Mouse (Mus musculus) heart, adult 2 months (tissue): ENCODE measurements around the gene Erf. TPM values are rescaled to one million over a fixed set of nuclear protein-coding genes. Genes with fewer than 3 reads are reported as not detected.

ENCODE experiments used
- DNase-seq, 2 experiments: peaks; one replicate each; pipeline ENCODE4 v3.0.0; 2021
- H3K27ac ChIP-seq: fragments of 200-600 bp; 2 replicates; pipeline ENCODE4 v1.8.1; 2022
- H3K27me3 ChIP-seq: fragments of 200-500 bp; 2 replicates; pipeline ENCODE4 v1.6.1; 2012; ENCODE audit warnings: mild to moderate bottlenecking, low read length, inconsistent platforms, mixed read lengths; ENCODE audit not compliant: control insufficient read depth, insufficient read depth
- H3K36me3 ChIP-seq: fragments of 200-500 bp; 2 replicates; pipeline ENCODE4 v1.6.1; 2012; ENCODE audit warnings: low read length, inconsistent platforms; ENCODE audit not compliant: control insufficient read depth, insufficient read depth
- H3K4me1 ChIP-seq: fragments of 200-500 bp; 2 replicates; pipeline ENCODE4 v1.6.1; 2011; ENCODE audit warnings: low read length; ENCODE audit not compliant: control insufficient read depth, insufficient read depth
- H3K4me3 ChIP-seq: fragments of 200-600 bp; 2 replicates; pipeline ENCODE4 v1.8.1; 2022
- H3K79me2 ChIP-seq: fragments of 200-500 bp; replicated peaks from 2 replicates; pipeline ENCODE4 v1.6.1; 2012; ENCODE audit warnings: mild to moderate bottlenecking, inconsistent platforms, low read length, moderate library complexity, mixed read lengths; ENCODE audit not compliant: control insufficient read depth, insufficient read depth
- H3K9ac ChIP-seq: fragments of 200-500 bp; 2 replicates; pipeline ENCODE4 v1.6.1; 2012; ENCODE audit warnings: low read depth, mild to moderate bottlenecking, control low read depth, inconsistent platforms, low read length, mixed read lengths
- CTCF ChIP-seq: fragments of 200-600 bp; IDR thresholded peaks from 2 replicates; pipeline ENCODE4 v1.8.1; 2022; ENCODE audit warnings: antibody characterized with exemption, mild to moderate bottlenecking, moderate library complexity
- EP300 ChIP-seq: fragments of 200-500 bp; IDR thresholded peaks from 2 replicates; pipeline ENCODE4 v1.6.1; 2011; ENCODE audit warnings: low read depth, low read length, control low read depth; ENCODE audit not compliant: insufficient read depth
- POLR2A ChIP-seq: fragments of 200-500 bp; IDR thresholded peaks from 2 replicates; pipeline ENCODE4 v1.6.1; 2011; ENCODE audit warnings: mild to moderate bottlenecking, low read depth, low read length, control low read depth; ENCODE audit not compliant: insufficient read depth
- WGBS: fragments of 180-500 bp; shearing (Covaris S2); methylation state at CpG from one replicate; pipeline ENCODE4 v1.1.7; 2018; 5-methylcytosine and 5-hydroxymethylcytosine counted together
- intact Hi-C: fragments of 180-260 bp; cut with DNase I; formaldehyde crosslinking; loops from one replicate; pipeline ENCODE4 v1.15.1; 2025
- polyA plus RNA-seq: library from polyadenylated mRNA; depleted of rRNA; stranded (reverse); fragments of >200 nt; gene quantifications from 2 replicates; pipeline ENCODE4 v1.2.3, GENCODE M21; 2012
- total RNA-seq, 2 experiments: library from RNA; stranded (reverse); gene quantifications; 2 replicates each; pipeline ENCODE4 v1.2.3; 2021

Erf gene
- total and polyA plus RNA-seq, 3 experiments = 16.5 to 21.2 (median 17.1) TPM

DNA sequence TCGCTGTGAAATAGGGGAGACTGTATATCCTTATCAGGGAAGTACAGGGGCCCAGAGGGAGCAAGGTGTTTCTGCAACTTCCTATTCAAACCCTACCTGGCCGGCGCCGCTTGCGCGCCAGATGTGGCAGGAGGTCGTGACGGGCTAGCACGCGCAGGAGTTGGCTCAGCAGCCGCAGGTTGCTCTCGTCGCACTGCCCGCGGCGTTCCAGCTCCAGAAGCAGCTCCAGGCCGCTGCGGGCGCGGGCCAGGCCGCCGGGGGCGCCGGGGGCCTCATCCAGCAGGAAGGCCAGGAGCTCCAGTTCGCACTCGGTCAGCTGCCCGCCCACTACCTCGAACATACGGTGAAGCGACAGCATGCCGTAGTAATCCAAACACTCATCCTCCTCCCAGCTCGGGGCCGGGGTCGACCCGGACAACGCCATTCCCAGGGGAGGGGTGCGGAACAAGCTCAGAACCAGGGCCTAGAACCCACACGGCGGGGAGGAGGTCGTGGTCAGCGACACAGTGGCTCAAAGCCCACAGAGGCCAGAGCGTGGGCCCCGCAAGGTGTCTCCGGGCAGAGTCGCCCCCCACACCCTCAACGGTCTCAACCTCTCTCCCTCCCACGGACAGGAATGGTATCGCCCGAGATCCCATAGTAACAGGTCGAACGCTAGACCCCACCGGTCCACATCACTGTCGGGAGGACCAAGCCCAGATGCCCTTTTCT lies 31.7 kb downstream of the Erf start:
- peak; percentile 52 to 67 for DNase-seq
- intact Hi-C loops = no loop called here

DNA sequence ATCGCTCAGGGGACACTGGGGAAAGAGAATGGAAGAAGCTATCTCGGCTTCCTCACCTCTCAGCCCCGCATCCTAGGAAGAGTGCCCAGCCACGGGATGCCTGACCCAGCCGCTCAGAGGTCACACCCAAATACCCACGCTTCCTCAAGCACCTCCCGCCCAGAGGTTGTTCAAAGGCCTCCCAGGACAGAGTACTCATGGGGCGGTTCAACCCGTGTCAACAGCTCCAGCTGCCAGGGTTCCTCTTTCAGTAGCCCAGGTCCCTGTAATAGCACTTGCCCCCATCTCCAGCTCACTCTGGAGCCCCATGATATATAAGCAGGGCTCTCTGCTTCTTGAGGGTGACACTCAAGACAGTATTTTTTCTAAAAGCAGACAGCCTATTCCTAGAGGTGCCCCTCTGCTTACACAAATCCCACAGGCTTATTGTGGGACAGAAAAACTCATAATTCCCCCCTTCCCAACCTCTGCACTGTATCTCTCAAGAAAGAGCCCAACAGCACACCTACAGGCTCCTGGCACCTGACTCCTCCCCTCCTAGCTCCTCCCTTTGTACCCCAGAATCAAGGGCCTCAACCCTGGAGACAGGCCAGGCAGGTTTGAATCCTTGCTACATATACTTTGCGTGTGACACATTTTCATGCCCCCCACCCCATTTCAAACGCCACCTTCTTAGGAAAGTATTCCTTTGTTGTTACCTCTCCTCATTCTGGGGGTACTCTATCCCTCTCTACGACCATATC lies 32.7 kb downstream of the Erf start:
- peaks cover 2% of the 10 kb centered on the region for H3K79me2 ChIP-seq
- H3K27ac ChIP-seq = no peak overlapping the region
- TF ChIP-seq POLR2A (no peak), EP300 (no peak), CTCF (no peak)
- DNase-seq = no peak
- no peak overlapping the region for H3K9ac ChIP-seq
- intact Hi-C loops = no loop called here
- H3K4me3 ChIP-seq = no peak overlapping the region
- H3K36me3 ChIP-seq = no peaks in the 10 kb centered on the region
- H3K27me3 ChIP-seq = no peaks in the 10 kb centered on the region
- WGBS = 72% methylated on average over 12 of the region's 12 CpGs
- peaks cover 9% of the 10 kb centered on the region for H3K4me1 ChIP-seq

More for the DNA sequence above, 31.7 kb downstream of the Erf start:
- Histone ChIP-seq H3K27me3 (no peaks in the 10 kb centered on the region), H3K79me2 (peaks cover 2% of the 10 kb centered on the region), H3K4me1 (peaks cover 9% of the 10 kb centered on the region), H3K36me3 (no peaks in the 10 kb centered on the region), H3K4me3 (peak overlapping the region; percentile 89), H3K9ac (peak overlapping the region; percentile 71), H3K27ac (peak overlapping the region; percentile 98)
- WGBS = 1% methylated on average over 53 of the region's 53 CpGs
- TF ChIP-seq POLR2A (no peak), CTCF (peak; percentile 35)

DNA sequence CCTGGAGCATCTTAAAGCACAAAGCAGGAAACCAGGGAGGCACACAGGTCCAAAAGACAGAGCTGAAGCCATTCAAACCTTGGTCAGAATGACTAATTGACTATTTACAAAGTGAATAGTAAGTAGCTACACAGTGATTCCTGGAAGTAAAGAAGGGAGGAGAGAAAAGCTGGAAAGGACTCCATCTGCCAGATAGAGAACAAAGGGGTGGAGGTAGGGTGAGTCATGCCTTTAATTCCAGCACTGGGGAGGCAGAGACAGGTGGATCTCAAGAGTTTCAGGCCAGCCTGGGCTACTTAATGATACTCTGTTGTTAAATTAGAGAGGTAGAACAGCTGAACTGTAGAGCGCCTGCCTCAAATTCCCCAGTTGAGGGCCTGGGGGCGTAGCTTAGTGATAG lies 36.4 kb downstream of the Erf start:
- intact Hi-C loops = no loop called here
- H3K4me1 ChIP-seq = no peaks in the 10 kb centered on the region
- no peak overlapping the region for H3K4me3 ChIP-seq
- TF ChIP-seq CTCF (no peak), EP300 (no peak)
- no peak overlapping the region for H3K9ac ChIP-seq
- H3K79me2 ChIP-seq = peaks cover 2% of the 10 kb centered on the region; the same call in 1 of the 2 replicates
- WGBS = 95% methylated on average over 2 of the region's 2 CpGs
- no peak overlapping the region for H3K27ac ChIP-seq
- no peak for DNase-seq
- no peaks in the 10 kb centered on the region for H3K36me3 ChIP-seq
- H3K27me3 ChIP-seq = no peaks in the 10 kb centered on the region

DNA sequence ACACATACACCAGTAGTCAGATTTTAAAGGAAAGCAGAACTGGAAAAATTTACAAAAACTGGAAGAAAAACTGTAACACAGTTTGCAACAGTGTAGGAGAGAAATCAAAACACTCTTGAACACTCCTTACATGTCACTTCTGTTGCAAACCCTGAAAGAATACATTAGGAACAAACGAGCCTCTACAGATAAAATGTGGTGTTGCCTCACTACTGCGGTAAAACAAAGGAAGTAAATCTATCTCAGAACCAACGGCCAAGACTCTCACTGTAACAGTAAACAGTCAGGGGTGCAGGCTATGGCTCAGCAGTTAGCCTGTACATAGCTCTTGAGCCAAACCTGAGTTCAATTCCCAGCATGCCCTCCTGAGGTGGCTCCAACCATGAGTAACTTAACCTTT lies 37.5 kb downstream of the Erf start:
- whole genome bisulfite sequencing = 45% methylated on average over 3 of the region's 3 CpGs
- H3K4me1 ChIP-seq = no peaks in the 10 kb centered on the region
- H3K4me3 ChIP-seq = no peak overlapping the region
- TF ChIP-seq EP300 = no peak
- TF ChIP-seq CTCF = no peak
- TF ChIP-seq POLR2A = no peak
- DNase-seq = no peak
- no peak overlapping the region for H3K9ac ChIP-seq
- H3K79me2 ChIP-seq = no peaks in the 10 kb centered on the region
- H3K36me3 ChIP-seq = no peaks in the 10 kb centered on the region
- intact Hi-C loops = no loop called here
- no peak overlapping the region for H3K27ac ChIP-seq
- H3K27me3 ChIP-seq = no peaks in the 10 kb centered on the region

DNA sequence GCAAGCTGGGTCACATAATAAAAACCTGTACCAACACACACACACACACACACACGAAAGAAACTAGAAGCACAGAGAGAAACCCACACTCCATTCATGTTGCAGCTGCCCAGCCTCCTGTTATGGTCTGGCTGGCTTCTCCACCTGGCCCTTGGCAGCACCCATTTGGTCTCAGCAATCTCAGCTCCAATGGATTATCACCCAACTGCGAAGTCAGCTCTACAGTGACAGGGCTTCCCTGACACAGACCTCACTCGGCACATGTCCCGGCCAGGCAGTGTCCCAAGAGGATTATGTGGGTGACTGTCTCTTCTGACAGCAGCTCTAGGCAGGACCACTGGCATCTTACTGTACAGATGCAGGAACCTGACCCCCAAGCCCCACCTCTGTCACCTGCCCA lies 40.1 kb downstream of the Erf start:
- no peak for DNase-seq
- intact Hi-C loops = no loop called here
- H3K36me3 ChIP-seq = no peaks in the 10 kb centered on the region
- no peaks in the 10 kb centered on the region for H3K4me1 ChIP-seq
- H3K27ac ChIP-seq = no peak overlapping the region
- H3K4me3 ChIP-seq = no peak overlapping the region
- no peaks in the 10 kb centered on the region for H3K79me2 ChIP-seq
- TF ChIP-seq EP300 = no peak
- no peak for TF ChIP-seq POLR2A
- no peak for TF ChIP-seq CTCF
- WGBS = 68% methylated on average over 4 of the region's 4 CpGs
- H3K9ac ChIP-seq = no peak overlapping the region
- no peaks in the 10 kb centered on the region for H3K27me3 ChIP-seq

DNA sequence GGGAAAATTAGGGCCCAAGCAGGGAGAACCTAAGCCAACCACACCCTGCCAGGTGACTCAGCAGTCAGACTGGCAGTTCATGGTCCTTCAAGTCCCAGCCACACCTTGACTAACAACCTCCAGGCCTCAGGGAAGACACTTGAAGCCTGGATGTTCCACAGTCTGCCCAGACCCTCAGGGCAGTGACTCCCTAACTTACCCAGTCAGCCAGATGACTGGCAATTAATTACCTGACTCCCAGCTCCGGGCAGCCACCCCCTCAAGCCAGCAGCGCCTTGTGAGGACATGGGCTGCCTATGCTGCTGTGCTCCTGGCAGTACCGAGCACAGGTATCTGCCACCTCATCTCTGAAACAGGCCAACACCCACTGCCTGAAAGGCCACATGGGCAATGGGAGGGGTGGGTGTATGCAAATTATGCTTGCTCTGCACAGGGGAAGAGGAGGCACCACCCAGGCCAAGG lies 41.4 kb downstream of the Erf start:
- Histone ChIP-seq H3K79me2 (no peaks in the 10 kb centered on the region), H3K36me3 (no peaks in the 10 kb centered on the region), H3K9ac (no peak overlapping the region), H3K4me1 (no peaks in the 10 kb centered on the region; the same call in 1 of the 2 replicates), H3K4me3 (no peak overlapping the region), H3K27ac (no peak overlapping the region), H3K27me3 (no peaks in the 10 kb centered on the region)
- DNase-seq = no peak
- intact Hi-C loops = no loop called here
- WGBS = 83% methylated on average over 3 of the region's 3 CpGs
- TF ChIP-seq CTCF = no peak
